Mouse (Mus musculus): ENCODE measurements at regions not wholly inside any gene's neighbourhood (a gene's known extent, or its start where the extent isn't known, plus 50 kb on each side); places are given as distances from the start of the nearest gene placed in this dataset.

DNA sequence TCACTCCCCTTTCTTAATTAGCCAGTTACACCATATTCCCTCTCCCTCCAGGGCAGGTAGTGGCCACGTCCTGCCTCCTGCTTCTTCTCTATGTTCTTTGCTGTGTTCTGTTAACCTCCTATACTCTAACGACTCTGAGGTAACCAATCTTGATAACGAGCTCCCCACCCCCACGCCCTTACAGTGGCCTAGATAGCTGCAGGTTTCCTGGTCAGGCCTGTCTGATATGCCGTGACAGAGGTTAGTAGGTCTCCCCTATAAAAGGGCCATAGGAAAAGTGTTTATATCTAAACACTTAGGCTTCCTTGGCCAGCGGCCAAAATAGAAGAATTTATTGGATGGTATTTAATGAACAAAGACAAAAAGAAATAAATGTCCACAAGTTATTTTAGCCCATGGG is 296.3 kb upstream of the Gadl1 start:
- H3K27me3 ChIP-seq (ENCODE audit: control insufficient read depth, insufficient read depth, low read depth, low read length), result no peaks in the 10 kb centered on the region
- WGBS (ENCODE audit: insufficient replicate concordance), result 20% methylated on average over 6 of the region's 6 CpGs
- H3K9me3 ChIP-seq (replicated peaks; ENCODE audit: control insufficient read depth, low read length), result no peaks in the 10 kb centered on the region
- H3K36me3 ChIP-seq (ENCODE audit: control insufficient read depth, insufficient read depth), result no peaks in the 10 kb centered on the region
- no peak for ATAC-seq (ENCODE audit: low read depth)
- no peak overlapping the region for H3K9ac ChIP-seq (ENCODE audit: low read depth, low read length)
- H3K4me2 ChIP-seq (ENCODE audit: low read depth, low read length), result no peak overlapping the region
- H3K4me1 ChIP-seq (ENCODE audit: control insufficient read depth, low read depth, low read length), result peaks cover 4% of the 10 kb centered on the region
- no peak overlapping the region for H3K27ac ChIP-seq (ENCODE audit: low read length)
- H3K4me3 ChIP-seq (ENCODE audit: low read depth, low read length), result no peak overlapping the region

DNA sequence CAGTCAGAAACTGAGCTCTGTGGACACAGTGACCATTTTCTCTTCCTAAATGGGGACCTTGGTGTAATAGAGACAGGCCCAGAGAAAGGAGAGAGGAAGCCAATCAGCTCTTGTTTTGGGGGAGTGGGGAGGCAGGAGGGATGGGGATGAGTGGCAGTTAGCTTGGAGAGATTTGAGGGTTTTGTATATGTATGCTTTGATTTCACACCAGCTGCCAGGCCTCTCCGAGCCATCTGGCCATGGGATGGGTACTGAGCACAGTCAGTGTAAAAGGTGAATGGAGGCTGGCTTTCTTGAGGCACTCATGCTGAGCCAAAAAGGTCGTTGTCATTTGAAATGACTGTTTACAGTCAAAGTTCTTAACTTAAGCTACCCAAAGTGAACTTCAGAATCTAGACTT is 295.2 kb upstream of the Gadl1 start:
- peaks cover 4% of the 10 kb centered on the region for H3K4me1 ChIP-seq (ENCODE audit: control insufficient read depth, low read depth, low read length)
- no peak overlapping the region for H3K9ac ChIP-seq (ENCODE audit: low read depth, low read length)
- H3K27ac ChIP-seq (ENCODE audit: low read length), result no peak overlapping the region
- no peak for ATAC-seq (ENCODE audit: low read depth)
- no peaks in the 10 kb centered on the region for H3K9me3 ChIP-seq (replicated peaks; ENCODE audit: control insufficient read depth, low read length)
- H3K4me2 ChIP-seq (ENCODE audit: low read depth, low read length), result no peak overlapping the region
- 63% methylated on average over 2 of the region's 2 CpGs for WGBS (ENCODE audit: insufficient replicate concordance)
- no peaks in the 10 kb centered on the region for H3K36me3 ChIP-seq (ENCODE audit: control insufficient read depth, insufficient read depth)
- H3K27me3 ChIP-seq (ENCODE audit: control insufficient read depth, insufficient read depth, low read depth, low read length), result no peaks in the 10 kb centered on the region
- no peak overlapping the region for H3K4me3 ChIP-seq (ENCODE audit: low read depth, low read length)

DNA sequence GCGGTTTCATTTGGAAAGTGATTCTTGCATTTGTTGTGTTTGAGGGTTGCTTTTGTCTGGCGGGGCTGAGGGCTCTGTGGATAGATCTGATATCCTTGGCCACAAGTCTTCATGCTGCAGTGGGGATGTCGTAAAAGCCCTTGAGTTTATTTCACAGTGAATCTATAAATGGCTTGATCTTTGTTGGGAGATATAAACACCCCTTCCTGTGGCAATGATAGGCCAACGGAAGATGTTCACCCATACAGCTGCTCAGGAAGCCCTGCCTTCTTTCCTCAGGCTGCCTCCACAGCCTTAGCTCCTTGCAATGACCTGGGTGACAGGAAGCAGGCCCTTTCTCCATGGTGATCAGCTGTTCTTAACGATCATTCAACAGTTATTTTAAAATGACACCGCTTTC is 291.3 kb upstream of the Gadl1 start:
- H3K9me3 ChIP-seq (replicated peaks; ENCODE audit: control insufficient read depth, low read length), result no peaks in the 10 kb centered on the region
- no peaks in the 10 kb centered on the region for H3K36me3 ChIP-seq (ENCODE audit: control insufficient read depth, insufficient read depth)
- H3K4me1 ChIP-seq (ENCODE audit: control insufficient read depth, low read depth, low read length), result no peaks in the 10 kb centered on the region
- H3K9ac ChIP-seq (ENCODE audit: low read depth, low read length), result no peak overlapping the region
- no peak overlapping the region for H3K4me2 ChIP-seq (ENCODE audit: low read depth, low read length)
- H3K27me3 ChIP-seq (ENCODE audit: control insufficient read depth, insufficient read depth, low read depth, low read length), result no peaks in the 10 kb centered on the region
- H3K27ac ChIP-seq (ENCODE audit: low read length), result no peak overlapping the region
- no peak overlapping the region for H3K4me3 ChIP-seq (ENCODE audit: low read depth, low read length)
- WGBS (ENCODE audit: insufficient replicate concordance), result 24% methylated on average over 6 of the region's 6 CpGs
- no peak for ATAC-seq (ENCODE audit: low read depth)

DNA sequence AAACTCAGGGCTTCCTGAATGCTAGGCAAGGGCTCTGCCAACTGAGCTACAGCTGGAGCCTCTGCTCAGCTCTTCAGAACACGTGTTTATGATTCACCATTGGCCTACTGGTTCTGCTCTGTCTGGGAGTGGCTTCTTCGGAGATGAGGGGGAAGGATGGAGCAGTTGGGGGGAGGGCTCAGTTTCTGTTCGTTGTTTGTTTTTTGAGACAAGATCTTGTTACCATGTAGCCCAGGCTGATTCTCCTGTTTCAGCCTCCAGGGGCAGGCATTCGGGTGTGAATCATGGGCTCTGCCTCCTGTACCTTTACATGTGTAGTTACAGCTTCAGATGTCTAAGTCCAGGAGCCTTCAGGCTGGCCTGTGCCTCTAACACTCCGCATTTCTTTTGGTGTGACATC is 285.3 kb upstream of the Gadl1 start:
- H3K4me1 ChIP-seq (ENCODE audit: control insufficient read depth, low read depth, low read length), result no peaks in the 10 kb centered on the region
- H3K4me3 ChIP-seq (ENCODE audit: low read depth, low read length), result no peak overlapping the region
- H3K27ac ChIP-seq (ENCODE audit: low read length), result no peak overlapping the region
- no peaks in the 10 kb centered on the region for H3K27me3 ChIP-seq (ENCODE audit: control insufficient read depth, insufficient read depth, low read depth, low read length)
- H3K36me3 ChIP-seq (ENCODE audit: control insufficient read depth, insufficient read depth), result no peaks in the 10 kb centered on the region
- no peaks in the 10 kb centered on the region for H3K9me3 ChIP-seq (replicated peaks; ENCODE audit: control insufficient read depth, low read length)
- H3K9ac ChIP-seq (ENCODE audit: low read depth, low read length), result no peak overlapping the region
- ATAC-seq (ENCODE audit: low read depth), result no peak
- 10% methylated on average over 5 of the region's 5 CpGs for WGBS (ENCODE audit: insufficient replicate concordance)
- no peak overlapping the region for H3K4me2 ChIP-seq (ENCODE audit: low read depth, low read length)

DNA sequence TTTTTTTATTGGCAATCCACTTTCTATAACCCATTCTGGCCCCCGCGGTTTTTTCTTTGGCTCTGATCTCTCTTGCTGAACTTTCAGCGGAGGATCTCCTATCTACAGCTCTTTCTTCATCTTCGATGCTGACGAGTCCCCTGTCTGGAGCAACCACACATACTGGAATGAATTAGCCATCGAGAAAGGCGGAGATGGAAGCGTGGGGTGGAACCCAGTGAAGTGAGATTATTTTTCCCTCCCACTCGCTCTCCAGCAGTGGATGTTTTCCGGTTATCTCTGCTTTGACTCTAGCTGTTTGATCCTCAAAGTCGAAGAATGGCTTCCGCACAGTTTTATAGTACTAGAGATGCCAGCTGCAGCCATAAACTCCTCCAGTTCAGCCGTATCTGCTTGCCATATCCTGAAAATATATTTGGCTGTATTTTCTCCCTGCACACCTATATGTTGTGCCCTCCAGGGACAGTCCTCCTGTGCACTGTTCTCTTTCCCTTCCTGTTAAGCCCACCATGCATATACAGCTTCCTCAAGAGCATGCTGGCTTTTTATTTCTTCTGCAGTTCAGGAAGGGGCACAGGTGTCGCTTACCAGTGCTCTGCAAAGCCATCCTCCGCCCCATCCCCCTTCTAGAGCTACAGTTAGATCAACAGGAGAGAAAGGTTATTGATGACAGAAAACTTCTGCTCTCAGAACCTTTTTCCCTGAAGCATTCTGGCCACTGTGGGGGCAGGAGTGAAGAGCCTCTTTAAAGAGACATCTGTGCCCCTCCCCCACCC is 284.3 kb upstream of the Gadl1 start:
- ATAC-seq (ENCODE audit: low read depth), result no peak
- H3K27ac ChIP-seq (ENCODE audit: low read length), result no peak overlapping the region
- H3K27me3 ChIP-seq (ENCODE audit: control insufficient read depth, insufficient read depth, low read depth, low read length), result no peaks in the 10 kb centered on the region
- H3K4me1 ChIP-seq (ENCODE audit: control insufficient read depth, low read depth, low read length), result no peaks in the 10 kb centered on the region
- H3K36me3 ChIP-seq (ENCODE audit: control insufficient read depth, insufficient read depth), result no peaks in the 10 kb centered on the region
- no peak overlapping the region for H3K4me3 ChIP-seq (ENCODE audit: low read depth, low read length)
- no peak overlapping the region for H3K9ac ChIP-seq (ENCODE audit: low read depth, low read length)
- no peaks in the 10 kb centered on the region for H3K9me3 ChIP-seq (replicated peaks; ENCODE audit: control insufficient read depth, low read length)
- H3K4me2 ChIP-seq (ENCODE audit: low read depth, low read length), result no peak overlapping the region
- 52% methylated on average over 15 of the region's 15 CpGs for WGBS (ENCODE audit: insufficient replicate concordance)

GRCm38 (mm10) chr9:115627551-115627950 is 281.7 kb upstream of the Gadl1 start:
- Histone ChIP-seq H3K9me3 (replicated peaks; ENCODE audit: control insufficient read depth, low read length) (no peaks in the 10 kb centered on the region), H3K4me2 (ENCODE audit: low read depth, low read length) (no peak overlapping the region), H3K4me1 (ENCODE audit: control insufficient read depth, low read depth, low read length) (no peaks in the 10 kb centered on the region), H3K27ac (ENCODE audit: low read length) (no peak overlapping the region), H3K4me3 (ENCODE audit: low read depth, low read length) (no peak overlapping the region), H3K27me3 (ENCODE audit: control insufficient read depth, insufficient read depth, low read depth, low read length) (no peaks in the 10 kb centered on the region), H3K9ac (ENCODE audit: low read depth, low read length) (no peak overlapping the region), H3K36me3 (ENCODE audit: control insufficient read depth, insufficient read depth) (no peaks in the 10 kb centered on the region)
- 65% methylated on average over 3 of the region's 3 CpGs for WGBS (ENCODE audit: insufficient replicate concordance)
- no peak for ATAC-seq (ENCODE audit: low read depth)

DNA sequence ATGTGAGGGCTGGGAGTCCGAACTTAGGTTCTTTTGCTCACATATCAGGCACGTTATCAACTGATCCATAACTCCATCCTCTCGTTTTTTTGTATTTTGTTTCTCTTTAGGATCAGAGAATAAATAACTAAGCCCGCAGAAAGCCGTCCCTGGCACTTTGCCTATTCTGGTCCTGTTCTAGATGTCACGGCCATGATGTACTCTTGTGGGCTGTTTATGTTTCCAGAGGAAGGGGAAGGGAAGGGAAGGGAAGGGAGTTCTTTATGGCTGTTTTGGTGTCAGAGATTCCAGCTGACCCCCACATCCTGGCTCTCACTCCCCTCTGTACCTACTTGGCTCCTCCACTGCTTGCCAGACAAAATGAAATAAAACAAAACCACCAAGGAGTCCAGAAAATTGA is 272.1 kb upstream of the Gadl1 start:
- Histone ChIP-seq H3K9me3 (replicated peaks; ENCODE audit: control insufficient read depth, low read length) (no peaks in the 10 kb centered on the region), H3K4me2 (ENCODE audit: low read depth, low read length) (no peak overlapping the region), H3K27ac (ENCODE audit: low read length) (no peak overlapping the region), H3K36me3 (ENCODE audit: control insufficient read depth, insufficient read depth) (no peaks in the 10 kb centered on the region), H3K27me3 (ENCODE audit: control insufficient read depth, insufficient read depth, low read depth, low read length) (no peaks in the 10 kb centered on the region), H3K4me1 (ENCODE audit: control insufficient read depth, low read depth, low read length) (no peaks in the 10 kb centered on the region), H3K9ac (ENCODE audit: low read depth, low read length) (no peak overlapping the region), H3K4me3 (ENCODE audit: low read depth, low read length) (no peak overlapping the region)
- no peak for ATAC-seq (ENCODE audit: low read depth)
- 59% methylated on average over 6 of the region's 6 CpGs for WGBS (ENCODE audit: insufficient replicate concordance)

DNA sequence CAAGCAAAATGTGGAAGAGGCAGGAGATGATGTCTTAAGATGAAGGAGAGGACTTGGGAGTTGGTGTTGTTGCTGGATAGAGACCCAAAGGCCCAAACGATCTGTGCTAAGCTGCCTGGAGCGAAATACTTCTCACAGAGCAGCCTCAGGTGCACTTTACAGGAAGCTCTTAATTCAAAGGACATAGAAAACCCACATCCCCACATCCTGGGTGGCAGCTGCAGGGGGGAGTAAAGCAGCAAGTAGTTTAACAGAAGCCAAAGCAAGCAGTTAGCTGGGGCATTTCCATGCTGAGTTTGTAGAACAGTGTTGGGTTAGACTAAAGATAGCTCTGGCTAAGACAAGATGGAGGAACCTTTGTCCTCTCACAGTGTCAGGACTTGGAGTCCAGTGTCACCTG is 268.5 kb upstream of the Gadl1 start:
- H3K4me2 ChIP-seq (ENCODE audit: low read depth, low read length), result no peak overlapping the region
- no peak for ATAC-seq (ENCODE audit: low read depth)
- no peaks in the 10 kb centered on the region for H3K27me3 ChIP-seq (ENCODE audit: control insufficient read depth, insufficient read depth, low read depth, low read length)
- no peak overlapping the region for H3K4me3 ChIP-seq (ENCODE audit: low read depth, low read length)
- no peak overlapping the region for H3K27ac ChIP-seq (ENCODE audit: low read length)
- no peak overlapping the region for H3K9ac ChIP-seq (ENCODE audit: low read depth, low read length)
- H3K9me3 ChIP-seq (replicated peaks; ENCODE audit: control insufficient read depth, low read length), result no peaks in the 10 kb centered on the region
- WGBS (ENCODE audit: insufficient replicate concordance), result 48% methylated on average over 2 of the region's 2 CpGs
- no peaks in the 10 kb centered on the region for H3K4me1 ChIP-seq (ENCODE audit: control insufficient read depth, low read depth, low read length)
- no peaks in the 10 kb centered on the region for H3K36me3 ChIP-seq (ENCODE audit: control insufficient read depth, insufficient read depth)

GRCm38 (mm10) chr9:115642032-115642431 is 267.2 kb upstream of the Gadl1 start:
- no peak overlapping the region for H3K4me3 ChIP-seq (ENCODE audit: low read depth, low read length)
- 35% methylated on average over 4 of the region's 4 CpGs for WGBS (ENCODE audit: insufficient replicate concordance)
- no peak overlapping the region for H3K4me2 ChIP-seq (ENCODE audit: low read depth, low read length)
- H3K9me3 ChIP-seq (replicated peaks; ENCODE audit: control insufficient read depth, low read length), result no peaks in the 10 kb centered on the region
- H3K27ac ChIP-seq (ENCODE audit: low read length), result no peak overlapping the region
- H3K9ac ChIP-seq (ENCODE audit: low read depth, low read length), result no peak overlapping the region
- H3K36me3 ChIP-seq (ENCODE audit: control insufficient read depth, insufficient read depth), result no peaks in the 10 kb centered on the region
- H3K4me1 ChIP-seq (ENCODE audit: control insufficient read depth, low read depth, low read length), result no peaks in the 10 kb centered on the region
- H3K27me3 ChIP-seq (ENCODE audit: control insufficient read depth, insufficient read depth, low read depth, low read length), result no peaks in the 10 kb centered on the region
- ATAC-seq (ENCODE audit: low read depth), result no peak

Data from liver, embryonic 16.5 days (tissue).